Mouse (Mus musculus) G1E (cell line): ENCODE measurements around the gene Ric8a. TPM values are rescaled to one million over a fixed set of nuclear protein-coding genes. Genes with fewer than 3 reads are reported as not detected.

Experiments used
- ATAC-seq: 2 replicates; pipeline ENCODE4 v1.8.0; 2016; ENCODE audit warnings: mild to moderate bottlenecking; ENCODE audit not compliant: insufficient number of reproducible peaks, poor library complexity, low FRiP score, severe bottlenecking; ENCODE audit errors: extremely low read depth
- DNase-seq: peaks from one replicate; pipeline ENCODE4 v3.0.0; 2012; ENCODE audit warnings: low spot score
- H3K27me3 ChIP-seq: 2 replicates; pipeline ENCODE4 v1.6.1; 2012; ENCODE audit warnings: mild to moderate bottlenecking, low read length, inconsistent platforms; ENCODE audit not compliant: insufficient read depth
- H3K36me3 ChIP-seq: replicated peaks from 2 replicates; pipeline ENCODE3; 2012; ENCODE audit warnings: mild to moderate bottlenecking, inconsistent platforms
- H3K4me1 ChIP-seq: 2 replicates; pipeline ENCODE4 v1.6.1; 2012; ENCODE audit warnings: low read depth, low read length, inconsistent platforms, mixed read lengths; ENCODE audit not compliant: insufficient read depth
- H3K4me3 ChIP-seq: 2 replicates; pipeline ENCODE4 v1.5.1; 2012; ENCODE audit warnings: low read depth, mild to moderate bottlenecking, inconsistent platforms, low read length, moderate library complexity, mixed read lengths
- H3K9me3 ChIP-seq: replicated peaks from 2 replicates; pipeline ENCODE4 v1.6.1; 2012; ENCODE audit warnings: inconsistent platforms
- CTCF ChIP-seq: IDR thresholded peaks from 2 replicates; pipeline ENCODE4 v1.5.1; 2012; ENCODE audit warnings: low read depth, low read length, inconsistent platforms, mixed read lengths
- GATA1 ChIP-seq: IDR thresholded peaks from 2 replicates; pipeline ENCODE4 v1.6.1; 2012; ENCODE audit warnings: borderline replicate concordance, low read length, inconsistent platforms, mixed read lengths
- GATA2 ChIP-seq: IDR thresholded peaks from 2 replicates; pipeline ENCODE4 v1.6.1; 2012; ENCODE audit warnings: low read depth, low read length, inconsistent platforms, borderline replicate concordance
- POLR2AphosphoS5 ChIP-seq: IDR thresholded peaks from 2 replicates; pipeline ENCODE4 v1.6.1; 2012; ENCODE audit warnings: low read depth, low read length, inconsistent platforms; ENCODE audit not compliant: insufficient replicate concordance
- TAL1 ChIP-seq: conservative IDR thresholded peaks from 2 replicates; pipeline ENCODE4 v1.6.1; 2012; ENCODE audit warnings: low read depth, low read length, inconsistent platforms, mixed read lengths
- polyA plus RNA-seq: library from polyadenylated mRNA; stranded (reverse); fragments of >175 nt; gene quantifications from 2 replicates; pipeline ENCODE4 v1.2.3, GENCODE M21; 2012
- total RNA-seq, 2 experiments: library from RNA; stranded (forward) in 1 of 2; stranded (reverse) in 1 of 2; fragments of 200-1000 nt in 1 of 2; fragments of >200 nt in 1 of 2; fragmentation: Nextera tagmentation in 1 of 2; gene quantifications; 2 replicates each; pipeline ENCODE4 v1.2.3; 2014 to 2017

Gene Ric8a
- total and polyA plus RNA-seq, 3 experiments = 21.1 to 29.5 (median 28.4) TPM

DNA sequence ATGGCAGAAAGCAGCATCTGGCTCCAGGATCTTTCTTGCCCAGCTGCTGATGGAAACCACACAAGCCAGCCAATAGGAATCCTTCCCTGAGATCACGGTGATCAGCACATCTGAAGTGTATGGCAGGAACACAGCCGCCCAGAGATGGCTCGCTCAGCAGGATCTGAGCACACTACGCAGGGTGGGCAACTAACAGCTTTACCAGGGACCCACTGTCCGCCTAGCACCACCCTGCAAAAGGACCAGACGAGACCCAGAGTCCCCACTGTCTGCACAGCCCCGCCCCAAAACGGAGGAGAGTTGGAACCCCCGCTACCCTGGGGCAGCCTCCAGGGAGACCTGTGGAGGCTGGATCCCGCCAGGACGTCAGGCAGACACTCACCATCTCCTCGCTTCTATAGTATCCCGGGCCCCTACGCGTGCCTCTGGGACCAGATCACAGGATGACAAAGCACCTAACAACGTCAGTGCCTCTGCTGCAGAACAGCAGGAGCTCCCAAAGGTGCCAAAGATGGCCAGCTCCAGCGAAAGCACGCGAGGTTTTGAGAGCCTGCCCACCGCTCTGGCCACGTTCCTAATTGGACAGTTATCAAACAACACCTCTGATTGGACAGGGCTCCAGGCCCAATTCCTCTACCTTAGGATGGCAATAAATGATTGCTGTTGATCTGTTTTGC, 35.0 kb upstream of the Ric8a start, which contains the start of gene Zfp941:
Zfp941 (minus strand) TSS at position 526 of the 677 bp plus-strand sequence.
- Histone ChIP-seq H3K9me3 (no peaks in the 10 kb centered on the region), H3K4me3 (no peak within 1 kb of the TSS), H3K4me1 (no peaks in the 10 kb centered on the region), H3K36me3 (no peaks in the 10 kb centered on the region), H3K27me3 (peaks cover 16% of the 10 kb centered on the region)
- TF ChIP-seq CTCF = no peak
- no peak for TF ChIP-seq POLR2AphosphoS5
- no peak for TF ChIP-seq TAL1
- TF ChIP-seq GATA2 = no peak
- no peak for TF ChIP-seq GATA1
- no peak for ATAC-seq
- DNase-seq = no peak

DNA sequence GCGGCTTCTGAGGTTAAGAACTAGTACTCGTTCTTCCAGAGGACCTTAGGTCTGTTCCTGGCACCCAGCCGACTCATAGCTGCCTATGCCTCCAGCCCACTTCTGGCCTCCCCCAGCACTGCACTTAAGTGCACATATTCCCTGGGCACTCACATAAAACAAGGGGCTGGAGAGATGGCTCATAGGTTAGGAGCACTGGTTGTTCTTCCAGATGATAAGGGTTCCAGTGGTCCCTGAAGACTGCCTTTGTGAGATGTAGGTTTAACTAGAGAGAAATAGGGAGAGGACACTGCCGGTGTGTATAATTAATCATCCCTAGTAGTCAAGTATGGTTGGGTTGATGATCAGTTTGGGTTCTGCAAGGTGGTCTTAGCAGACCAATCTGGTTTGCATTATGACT, 34.0 kb upstream of the Ric8a start:
- H3K9me3 ChIP-seq = no peaks in the 10 kb centered on the region
- no peaks in the 10 kb centered on the region for H3K4me1 ChIP-seq
- DNase-seq = no peak
- no peak overlapping the region for H3K4me3 ChIP-seq
- peaks cover 19% of the 10 kb centered on the region for H3K27me3 ChIP-seq
- TF ChIP-seq GATA1 (no peak), GATA2 (no peak), TAL1 (no peak), POLR2AphosphoS5 (no peak), CTCF (no peak)
- H3K36me3 ChIP-seq = no peaks in the 10 kb centered on the region
- no peak for ATAC-seq

DNA sequence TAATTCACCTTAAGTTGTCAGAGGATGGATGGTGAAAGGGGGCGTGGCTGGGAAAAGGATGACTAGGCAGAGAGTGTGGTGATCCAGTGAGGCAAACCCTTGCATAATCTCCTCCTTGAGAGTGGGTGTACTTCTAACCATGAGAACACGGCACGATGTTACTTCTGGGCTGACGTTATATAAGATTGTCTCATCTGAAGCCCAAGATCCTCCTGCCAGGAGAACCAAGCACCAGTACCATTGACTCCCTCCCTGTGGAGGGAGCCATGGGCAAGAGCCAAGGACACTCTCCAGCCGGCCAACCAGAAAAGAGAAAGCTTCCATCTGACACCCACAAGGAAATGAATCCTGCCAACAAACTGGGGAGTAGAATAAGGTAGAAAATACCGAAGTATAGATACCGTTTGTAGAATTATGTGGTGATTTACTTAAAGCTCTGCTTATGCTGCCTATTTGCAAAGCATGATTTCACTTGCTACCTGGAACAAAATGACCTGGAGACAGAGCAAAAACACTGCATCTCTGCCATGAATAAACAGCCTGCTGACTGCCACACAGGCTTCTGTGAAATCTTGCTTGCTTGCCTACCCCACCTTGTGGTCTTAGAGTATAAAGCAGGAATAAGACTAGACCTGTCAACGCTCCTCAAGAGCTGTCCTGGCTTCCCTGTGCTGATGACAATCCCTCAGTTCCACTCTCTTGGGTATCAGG, 28.4 kb upstream of the Ric8a start:
- Histone ChIP-seq H3K4me3 (no peak overlapping the region), H3K9me3 (no peaks in the 10 kb centered on the region), H3K27me3 (peaks cover 12% of the 10 kb centered on the region), H3K4me1 (0 out of 2 replicates have a peak, but pooled peaks cover 2% of the 10 kb centered on the region), H3K36me3 (no peaks in the 10 kb centered on the region)
- ATAC-seq (no peak), DNase-seq (no peak)
- no peak for TF ChIP-seq POLR2AphosphoS5
- TF ChIP-seq GATA2 = no peak
- TF ChIP-seq GATA1 = no peak
- TF ChIP-seq CTCF = no peak
- no peak for TF ChIP-seq TAL1

GRCm38 (mm10) chr7:140831447-140831846, 25.3 kb upstream of the Ric8a start:
- ATAC-seq = no peak
- DNase-seq = no peak
- Histone ChIP-seq H3K27me3 (peaks cover 31% of the 10 kb centered on the region), H3K4me3 (no peak overlapping the region), H3K36me3 (no peaks in the 10 kb centered on the region), H3K4me1 (peaks cover 2% of the 10 kb centered on the region; the same call in 1 of the 2 replicates), H3K9me3 (no peaks in the 10 kb centered on the region)
- no peak for TF ChIP-seq GATA2
- TF ChIP-seq CTCF = no peak
- no peak for TF ChIP-seq TAL1
- TF ChIP-seq POLR2AphosphoS5 = no peak
- no peak for TF ChIP-seq GATA1

DNA sequence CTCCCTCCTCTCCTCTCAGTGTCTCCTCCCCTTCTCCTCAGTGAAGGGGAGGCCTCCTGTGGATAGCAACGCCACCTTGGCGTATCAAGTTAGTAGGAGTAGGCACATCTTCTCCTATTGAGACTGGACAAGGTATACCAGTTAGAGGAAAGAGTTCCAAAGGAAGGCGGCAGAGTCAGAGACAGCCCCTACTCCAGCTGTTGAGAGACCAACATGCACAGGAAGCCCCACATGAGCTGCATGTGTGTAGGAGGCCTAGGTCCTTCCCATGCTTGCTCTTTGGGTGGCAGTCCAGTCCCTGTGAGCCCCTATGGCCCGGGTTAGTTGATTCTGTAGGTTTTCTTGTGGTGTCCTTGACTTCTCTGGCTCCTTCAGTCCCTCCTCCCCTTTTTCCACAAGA, 23.4 kb upstream of the Ric8a start:
- DNase-seq = no peak
- TF ChIP-seq GATA1 (no peak), CTCF (no peak), TAL1 (no peak), GATA2 (no peak), POLR2AphosphoS5 (no peak)
- Histone ChIP-seq H3K4me3 (no peak overlapping the region), H3K9me3 (no peaks in the 10 kb centered on the region), H3K27me3 (peaks cover 36% of the 10 kb centered on the region), H3K4me1 (no peaks in the 10 kb centered on the region; the same call in 1 of the 2 replicates), H3K36me3 (no peaks in the 10 kb centered on the region)
- ATAC-seq = no peak
